Mouse (Mus musculus) hindbrain, embryonic 10.5 days (tissue): ENCODE measurements around the gene Rbms3. TPM values are rescaled to one million over a fixed set of nuclear protein-coding genes. Genes with fewer than 3 reads are reported as not detected.

Source experiments
- DNase-seq: peaks from one replicate; pipeline ENCODE4 v3.0.0-alpha.2; 2017; ENCODE audit warnings: low spot score
- H3K27ac ChIP-seq: fragments of 300-500 bp; sonication (generic); 2 replicates; pipeline ENCODE4 v1.5.1; 2016; ENCODE audit warnings: mild to moderate bottlenecking, moderate library complexity
- H3K27me3 ChIP-seq: fragments of 300-500 bp; sonication (generic); 2 replicates; pipeline ENCODE4 v1.6.1; 2016; ENCODE audit warnings: mild to moderate bottlenecking; ENCODE audit not compliant: poor library complexity, insufficient read depth, severe bottlenecking
- H3K36me3 ChIP-seq: fragments of 300-500 bp; sonication (generic); 2 replicates; pipeline ENCODE4 v1.6.1; 2016; ENCODE audit warnings: mild to moderate bottlenecking, moderate library complexity
- H3K4me1 ChIP-seq: fragments of 300-500 bp; sonication (generic); replicated peaks from 2 replicates; pipeline ENCODE4 v1.6.1; 2016; ENCODE audit warnings: mild to moderate bottlenecking
- H3K4me3 ChIP-seq: fragments of 300-500 bp; sonication (generic); 2 replicates; pipeline ENCODE4 v1.5.1; 2016; ENCODE audit warnings: mild to moderate bottlenecking, moderate library complexity
- H3K9me3 ChIP-seq: fragments of 300-500 bp; sonication (generic); 2 replicates; pipeline ENCODE4 v1.6.1; 2016; ENCODE audit warnings: mild to moderate bottlenecking, moderate library complexity
- WGBS: fragments of 180-500 bp; shearing (Covaris S2); methylation state at CpG from one replicate; pipeline ENCODE4 v1.1.7; 2016; 5-methylcytosine and 5-hydroxymethylcytosine counted together
- polyA plus RNA-seq: library from polyadenylated mRNA; unstranded; fragments of >200 nt; fragmentation: Nextera tagmentation; extraction: Ambion mirVana; gene quantifications from 2 replicates; pipeline ENCODE4 v1.2.1, GENCODE M21; 2016

The Rbms3 gene
- polyA plus RNA-seq, 1 experiment from 2014 or later = 22.1 TPM

DNA sequence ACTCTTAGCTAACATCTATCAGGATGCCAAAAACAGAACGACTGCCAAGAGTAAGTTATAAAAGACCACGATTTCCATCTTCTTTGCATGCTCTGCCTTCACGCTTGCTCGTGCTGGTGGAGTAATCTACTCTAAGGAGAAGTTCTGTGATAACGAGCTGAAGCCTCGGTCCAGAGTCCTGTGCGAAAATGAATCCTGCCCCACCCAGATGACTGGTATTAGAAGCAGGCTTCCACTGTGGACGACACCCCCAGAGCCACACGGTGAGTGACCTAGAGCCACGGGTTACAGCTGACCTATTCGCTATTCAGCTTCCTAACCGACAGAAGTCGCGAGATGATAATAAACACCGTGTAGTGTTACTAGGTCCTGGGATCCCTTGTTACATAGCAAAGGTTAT is 730.3 kb downstream of the Rbms3 start:
- Histone ChIP-seq H3K27me3 (no peaks in the 10 kb centered on the region), H3K4me1 (peaks cover 8% of the 10 kb centered on the region; the same call in 1 of the 2 replicates), H3K36me3 (no peaks in the 10 kb centered on the region), H3K27ac (no peak overlapping the region), H3K4me3 (no peak overlapping the region), H3K9me3 (no peaks in the 10 kb centered on the region)
- DNase-seq = no peak
- WGBS = 74% methylated on average over 15 of the region's 15 CpGs

DNA sequence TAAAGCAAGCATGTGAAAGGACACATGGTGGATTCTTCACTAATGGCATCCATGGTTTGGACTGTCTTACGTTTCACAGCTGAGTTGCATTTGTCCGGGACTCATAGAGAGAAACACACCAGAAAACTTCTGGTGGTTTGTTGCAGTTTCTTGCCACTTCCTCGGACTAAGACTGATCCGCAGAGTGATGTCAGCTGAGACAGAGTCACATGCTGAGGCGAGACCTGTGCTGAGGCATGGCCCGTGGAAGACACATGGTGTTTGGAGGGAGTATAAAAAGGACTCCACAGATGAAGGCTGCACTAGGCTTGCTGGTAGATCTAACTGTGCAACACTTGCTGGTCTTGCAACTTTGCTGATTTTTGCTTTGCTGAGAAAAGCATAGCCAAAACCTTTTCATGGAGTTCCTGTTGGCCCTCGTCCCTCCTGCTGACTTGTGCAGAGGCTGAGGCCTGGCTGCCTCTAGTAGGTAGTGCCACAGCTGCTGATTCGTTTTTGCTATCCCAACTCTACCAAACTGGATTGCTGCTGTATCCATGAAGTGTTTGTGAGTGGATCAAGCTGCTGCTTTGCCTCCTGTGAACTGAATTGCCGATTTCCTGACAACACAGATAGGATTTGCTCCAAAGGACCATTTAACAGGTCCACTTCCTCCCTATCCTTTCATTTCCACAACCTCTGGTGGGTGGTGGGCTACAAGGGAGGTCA is 742.6 kb downstream of the Rbms3 start:
- Histone ChIP-seq H3K27ac (no peak overlapping the region), H3K36me3 (no peaks in the 10 kb centered on the region), H3K4me3 (no peak overlapping the region), H3K27me3 (no peaks in the 10 kb centered on the region), H3K4me1 (no peaks in the 10 kb centered on the region), H3K9me3 (no peaks in the 10 kb centered on the region)
- 87% methylated on average over 9 of the region's 9 CpGs for WGBS
- DNase-seq = no peak

DNA sequence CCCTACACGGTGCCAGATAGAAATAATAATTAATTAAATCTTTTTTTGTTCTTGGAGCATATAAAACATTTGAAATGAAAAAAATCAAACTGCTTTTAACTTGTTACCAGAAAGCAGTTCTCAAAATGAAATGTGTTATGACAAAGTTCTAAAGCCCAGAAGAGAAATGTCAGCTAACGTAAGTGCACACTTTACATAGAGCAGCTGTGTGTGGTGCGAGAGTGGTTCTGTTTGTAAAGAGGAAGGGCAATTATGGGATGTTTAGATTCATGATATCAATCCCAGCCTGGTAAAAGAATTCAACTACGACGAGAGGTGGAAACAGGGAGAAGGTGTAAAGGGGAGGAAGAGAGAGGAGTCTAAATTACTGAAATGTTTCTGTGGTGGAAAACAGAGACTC is 744.1 kb downstream of the Rbms3 start:
- Histone ChIP-seq H3K9me3 (no peaks in the 10 kb centered on the region), H3K4me3 (no peak overlapping the region), H3K27me3 (no peaks in the 10 kb centered on the region), H3K4me1 (no peaks in the 10 kb centered on the region), H3K36me3 (no peaks in the 10 kb centered on the region), H3K27ac (no peak overlapping the region)
- 87% methylated on average over 5 of the region's 5 CpGs for WGBS
- no peak for DNase-seq

DNA sequence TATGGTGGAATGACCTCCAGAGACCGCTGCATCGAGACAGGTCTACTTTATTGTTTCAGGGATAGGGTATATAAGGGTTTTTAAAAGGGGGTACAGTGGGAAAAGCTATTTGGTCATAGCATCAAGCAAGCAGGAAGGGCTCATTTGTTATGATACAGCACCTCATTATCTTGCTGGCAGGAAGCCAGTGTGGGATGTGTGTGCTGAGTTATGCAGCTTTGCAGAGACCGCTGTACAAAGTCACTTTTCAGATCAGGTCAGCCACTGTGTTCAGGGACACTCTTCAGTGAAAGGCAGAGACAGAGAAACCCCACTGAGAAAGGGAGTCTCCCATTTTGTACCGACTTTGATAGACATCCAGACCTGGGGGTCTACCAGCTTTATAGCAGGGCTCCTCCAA is 749.2 kb downstream of the Rbms3 start:
- H3K36me3 ChIP-seq = no peaks in the 10 kb centered on the region
- H3K4me3 ChIP-seq = no peak overlapping the region
- H3K27ac ChIP-seq = no peak overlapping the region
- no peaks in the 10 kb centered on the region for H3K4me1 ChIP-seq
- WGBS = 96% methylated on average over 4 of the region's 4 CpGs
- H3K9me3 ChIP-seq = peaks cover 7% of the 10 kb centered on the region
- no peaks in the 10 kb centered on the region for H3K27me3 ChIP-seq
- DNase-seq = no peak

DNA sequence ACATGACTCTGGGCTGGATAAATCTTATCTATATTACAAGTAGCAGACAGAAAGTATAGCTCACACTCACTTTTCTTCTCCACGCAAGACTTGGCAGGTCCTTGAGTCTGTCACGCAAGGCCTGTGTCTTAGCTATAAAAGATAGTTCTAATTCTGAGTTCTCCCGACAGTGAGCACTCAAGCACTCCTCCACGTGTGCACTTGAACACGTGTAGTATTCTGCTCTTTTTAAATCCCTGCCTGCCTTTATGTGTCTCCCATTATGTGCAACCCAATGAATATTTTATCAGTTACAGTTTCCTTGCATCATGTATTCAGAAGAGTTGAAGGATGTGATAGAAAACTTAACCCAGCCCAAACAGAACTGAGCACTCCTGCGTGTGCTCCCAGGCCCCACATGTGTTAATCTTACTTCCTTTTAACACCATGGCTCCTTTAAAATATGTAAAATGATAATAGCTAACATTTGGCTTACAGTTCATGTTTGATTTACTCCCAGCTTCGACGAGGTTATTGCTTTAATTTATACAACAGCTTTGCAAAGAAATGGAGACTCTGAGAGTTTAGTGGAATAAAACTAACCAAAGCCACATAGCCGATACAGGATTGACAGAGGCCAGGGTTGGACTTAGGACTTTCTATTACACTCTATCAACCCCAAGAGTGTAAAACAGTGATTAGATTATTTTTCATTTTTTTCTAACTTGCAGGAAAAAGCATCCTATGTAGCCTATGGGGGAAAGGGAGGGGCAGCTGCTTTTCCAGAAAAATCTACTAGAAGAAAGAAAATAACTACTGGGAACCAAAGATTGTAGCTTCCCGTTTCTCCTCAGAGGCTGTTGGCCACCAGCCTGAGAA is 749.9 kb downstream of the Rbms3 start:
- Histone ChIP-seq H3K27ac (no peak overlapping the region), H3K4me1 (no peaks in the 10 kb centered on the region), H3K36me3 (no peaks in the 10 kb centered on the region), H3K4me3 (no peak overlapping the region), H3K9me3 (peaks cover 7% of the 10 kb centered on the region), H3K27me3 (no peaks in the 10 kb centered on the region)
- 90% methylated on average over 10 of the region's 10 CpGs for WGBS
- DNase-seq = no peak

DNA sequence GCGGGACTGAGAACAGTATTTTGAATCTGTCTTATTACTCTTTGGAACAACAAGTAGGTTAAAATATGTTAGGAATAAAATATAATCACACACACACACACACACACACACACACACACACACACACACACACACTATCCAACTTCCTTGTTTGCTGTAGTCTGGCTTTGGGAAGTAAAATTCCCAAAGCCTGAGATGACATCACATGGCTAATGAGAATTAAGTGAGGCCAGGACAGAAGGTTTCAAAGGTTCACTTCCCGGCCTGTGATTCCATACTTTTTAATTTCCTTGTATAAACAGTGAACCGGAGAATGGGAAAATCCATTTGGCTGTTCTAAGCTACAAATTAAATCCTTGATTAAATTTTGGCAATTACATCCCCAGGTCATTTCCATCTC is 752.9 kb downstream of the Rbms3 start:
- H3K9me3 ChIP-seq = peaks cover 7% of the 10 kb centered on the region
- H3K4me3 ChIP-seq = no peak overlapping the region
- no peak overlapping the region for H3K27ac ChIP-seq
- H3K27me3 ChIP-seq = no peaks in the 10 kb centered on the region
- H3K36me3 ChIP-seq = no peaks in the 10 kb centered on the region
- 0 out of 2 replicates have a peak, but pooled peaks cover 8% of the 10 kb centered on the region for H3K4me1 ChIP-seq
- 82% methylated on average over 3 of the region's 3 CpGs for WGBS
- no peak for DNase-seq

DNA sequence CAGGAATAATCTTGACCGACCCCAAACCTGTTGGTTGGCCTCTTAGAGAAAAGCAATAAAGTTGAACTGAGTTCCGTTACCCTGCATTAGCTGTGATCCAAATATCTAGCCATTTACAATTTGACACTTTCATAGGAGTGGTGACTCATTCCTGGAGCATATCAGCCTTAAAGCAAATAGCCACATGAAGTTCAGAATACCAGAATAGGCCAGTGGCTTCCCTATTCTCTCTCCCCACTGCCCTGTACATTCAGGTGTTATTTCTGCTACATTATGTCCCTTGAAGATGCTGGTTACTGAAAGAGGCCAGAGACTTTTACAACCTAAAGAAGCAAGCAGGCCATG is 755.8 kb downstream of the Rbms3 start:
- Histone ChIP-seq H3K27me3 (no peaks in the 10 kb centered on the region), H3K27ac (no peak overlapping the region), H3K36me3 (no peaks in the 10 kb centered on the region), H3K4me1 (0 out of 2 replicates have a peak, but pooled peaks cover 8% of the 10 kb centered on the region), H3K9me3 (peaks cover 8% of the 10 kb centered on the region), H3K4me3 (no peak overlapping the region)
- DNase-seq = no peak
- WGBS = 71% methylated on average over 2 of the region's 2 CpGs

DNA sequence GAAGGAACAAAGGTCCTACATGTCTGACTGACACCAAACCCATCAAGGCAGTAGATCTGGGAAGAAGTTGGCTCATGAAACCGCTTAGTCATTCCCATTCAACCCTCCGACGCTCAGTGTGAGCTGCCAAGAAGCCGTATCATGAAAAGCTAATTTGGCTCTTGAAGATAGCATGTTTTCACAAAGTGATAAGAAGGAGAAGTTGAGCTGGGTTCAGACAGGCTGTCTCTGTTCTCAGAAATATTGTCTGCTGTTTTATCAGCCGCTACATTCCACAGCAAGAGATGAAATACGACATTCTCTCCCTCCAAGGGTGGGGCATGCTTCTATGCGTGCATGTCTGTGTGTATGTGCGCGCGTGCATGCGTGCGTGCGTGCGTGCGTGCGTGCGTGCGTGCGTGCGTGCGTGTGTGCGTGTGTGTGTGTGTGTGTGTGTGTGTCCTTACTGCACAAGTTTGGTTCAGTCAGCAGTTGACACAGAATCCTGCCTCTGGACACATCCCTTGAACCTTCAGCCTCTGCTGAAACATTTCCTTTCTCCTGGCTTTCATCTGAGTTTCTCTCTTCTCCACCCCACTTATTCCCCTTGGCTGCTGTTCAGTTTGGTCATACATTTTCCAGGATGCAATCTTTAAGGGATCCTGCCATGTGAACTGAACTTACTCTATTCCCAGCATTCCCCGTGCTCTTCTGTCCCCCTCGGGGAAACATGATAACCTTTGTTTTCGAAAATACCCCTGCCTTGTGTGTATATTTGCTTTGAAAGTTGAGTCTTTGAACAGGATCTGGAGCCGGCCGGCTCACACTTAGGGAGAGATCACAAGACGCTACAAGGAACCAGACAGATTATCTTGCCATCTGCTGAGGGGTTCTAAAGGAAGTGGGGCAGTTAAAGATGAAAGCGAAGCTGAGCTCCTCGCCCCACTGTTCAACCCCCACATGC is 756.4 kb downstream of the Rbms3 start:
- 81% methylated on average over 30 of the region's 30 CpGs for WGBS
- Histone ChIP-seq H3K4me1 (0 out of 2 replicates have a peak, but pooled peaks cover 8% of the 10 kb centered on the region), H3K27me3 (no peaks in the 10 kb centered on the region), H3K27ac (peak overlapping the region; percentile 64; the same call in 1 of the 2 replicates), H3K4me3 (no peak overlapping the region), H3K9me3 (0 out of 2 replicates have a peak, but pooled peaks cover 5% of the 10 kb centered on the region), H3K36me3 (no peaks in the 10 kb centered on the region)
- DNase-seq = peak; percentile 17

DNA sequence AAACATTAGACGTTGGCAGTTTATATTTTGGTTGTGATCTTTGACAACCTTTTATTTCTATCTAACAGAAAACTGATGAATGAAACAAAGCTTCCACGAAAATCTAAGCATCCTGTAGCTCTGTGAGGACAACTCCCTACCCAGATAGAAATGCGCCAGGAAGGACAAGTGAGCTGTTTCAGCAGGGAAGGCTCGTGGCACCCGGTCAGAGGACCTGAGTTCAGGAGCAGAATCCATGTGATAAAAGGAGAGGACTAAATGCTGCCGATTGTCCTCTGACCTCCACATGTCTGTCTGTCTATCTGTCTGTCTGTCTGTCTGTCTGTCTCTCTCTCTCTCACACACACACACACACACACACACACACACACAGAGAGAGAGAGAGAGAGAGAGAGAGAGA is 757.4 kb downstream of the Rbms3 start:
- no peak for DNase-seq
- no peaks in the 10 kb centered on the region for H3K27me3 ChIP-seq
- WGBS = 86% methylated on average over 6 of the region's 6 CpGs
- H3K4me1 ChIP-seq = 0 out of 2 replicates have a peak, but pooled peaks cover 8% of the 10 kb centered on the region
- no peak overlapping the region for H3K27ac ChIP-seq
- no peak overlapping the region for H3K4me3 ChIP-seq
- no peaks in the 10 kb centered on the region for H3K36me3 ChIP-seq
- H3K9me3 ChIP-seq = 0 out of 2 replicates have a peak, but pooled peaks cover 5% of the 10 kb centered on the region

DNA sequence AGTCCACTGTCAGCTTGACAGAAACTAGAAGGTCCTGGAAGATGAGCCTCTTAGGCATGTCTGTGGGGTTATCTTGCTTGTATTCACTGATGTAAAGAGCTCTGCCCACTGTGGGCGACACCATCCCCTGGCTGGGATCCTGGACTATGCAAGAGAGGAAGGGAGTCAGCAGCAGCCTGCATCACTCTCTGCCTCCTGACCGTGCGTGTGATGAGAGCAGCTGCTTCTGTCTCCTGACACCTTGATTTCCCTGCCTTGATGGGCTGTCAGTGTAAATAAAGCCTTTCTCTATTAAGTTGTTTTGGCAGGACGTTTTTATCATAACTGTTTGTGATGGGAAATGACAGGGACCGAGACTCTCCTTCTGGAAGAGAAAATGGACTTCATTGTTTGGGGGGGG is 758.1 kb downstream of the Rbms3 start:
- DNase-seq = no peak
- Histone ChIP-seq H3K4me1 (0 out of 2 replicates have a peak, but pooled peaks cover 8% of the 10 kb centered on the region), H3K36me3 (no peaks in the 10 kb centered on the region), H3K4me3 (no peak overlapping the region), H3K27me3 (no peaks in the 10 kb centered on the region), H3K9me3 (0 out of 2 replicates have a peak, but pooled peaks cover 5% of the 10 kb centered on the region), H3K27ac (no peak overlapping the region)
- WGBS = 87% methylated on average over 5 of the region's 5 CpGs

DNA sequence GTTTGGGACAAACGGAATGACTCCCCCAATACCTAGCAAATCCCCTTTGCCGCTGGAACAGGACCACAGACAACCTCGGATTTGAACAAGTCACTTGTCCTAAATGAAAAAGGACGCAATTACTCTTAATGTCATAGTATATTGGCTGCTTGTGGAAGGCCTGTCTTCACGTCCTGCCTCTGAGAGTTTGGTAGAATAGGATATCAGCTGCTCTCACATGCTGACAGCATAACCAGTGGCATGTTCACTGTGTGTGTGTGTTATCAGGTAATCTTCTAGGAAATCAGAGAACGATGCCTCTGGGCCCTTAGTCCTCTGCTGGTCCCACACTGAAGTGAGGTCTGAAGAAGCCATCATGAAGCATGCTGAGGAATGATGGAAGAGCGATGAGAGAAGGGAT is 763.7 kb downstream of the Rbms3 start:
- no peaks in the 10 kb centered on the region for H3K27me3 ChIP-seq
- WGBS = 94% methylated on average over 7 of the region's 7 CpGs
- H3K4me1 ChIP-seq = no peaks in the 10 kb centered on the region

DNA sequence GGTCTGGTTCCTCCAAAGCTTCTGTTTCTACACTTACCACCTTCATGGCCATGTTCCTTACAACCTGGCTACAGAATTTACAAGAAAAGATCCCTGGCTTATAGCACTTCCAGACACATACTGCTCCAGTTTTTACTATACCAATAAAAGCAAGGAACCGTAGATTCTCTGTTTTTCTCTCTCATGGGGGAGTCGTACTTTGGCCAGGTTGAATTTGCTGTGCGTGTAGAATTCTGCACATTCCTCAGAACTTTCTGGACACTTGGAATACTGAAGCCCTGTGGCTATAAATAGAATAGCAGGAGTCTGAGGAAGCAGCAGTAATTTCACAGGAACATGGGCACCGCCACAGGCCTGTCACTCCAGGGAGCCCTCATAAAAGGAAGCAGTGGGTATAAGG is 766.1 kb downstream of the Rbms3 start:
- DNase-seq = no peak
- no peak overlapping the region for H3K27ac ChIP-seq
- 75% methylated on average over 4 of the region's 4 CpGs for WGBS

More for the DNA sequence above, 763.7 kb downstream of the Rbms3 start:
- Histone ChIP-seq H3K9me3 (0 out of 2 replicates have a peak, but pooled peaks cover 2% of the 10 kb centered on the region), H3K36me3 (no peaks in the 10 kb centered on the region), H3K4me3 (no peak overlapping the region), H3K27ac (no peak overlapping the region)
- DNase-seq = no peak

More for the DNA sequence above, 766.1 kb downstream of the Rbms3 start:
- Histone ChIP-seq H3K4me3 (no peak overlapping the region), H3K4me1 (no peaks in the 10 kb centered on the region), H3K27me3 (no peaks in the 10 kb centered on the region), H3K36me3 (no peaks in the 10 kb centered on the region), H3K9me3 (0 out of 2 replicates have a peak, but pooled peaks cover 2% of the 10 kb centered on the region)
